Mouse (Mus musculus) pancreas, adult 10 weeks (tissue): ENCODE results near the gene Mrpl3. TPM values are rescaled to one million over a fixed set of nuclear protein-coding genes. Genes with fewer than 3 reads are reported as not detected.

Source experiments
- polyA plus RNA-seq: library from polyadenylated mRNA; stranded (reverse); fragments of 350-450 nt; fragmentation: Illumina TruSeq; extraction: RNeasy Lipid Tissue Mini Kit (QIAGEN cat#74804); gene quantifications from one replicate; pipeline ENCODE4 v1.2.3, GENCODE M21; 2015; ENCODE audit warnings: low read depth, low replicate concordance; ENCODE audit not compliant: insufficient read depth

The Mrpl3 gene
- 9.9 TPM for polyA plus RNA-seq

GRCm38 (mm10) chr9:105053147-105053557 lies at the start of gene Mrpl3:
TSS of gene Mrpl3 (plus strand) at chr9:105053239.

Other genes with a start within 250 kb of the Mrpl3 start
- gene Nudt16, start 78.6 kb downstream of the Mrpl3 start, polyA plus RNA-seq = 1.6 TPM
- not detected for gene 1700080E11Rik, start 91.9 kb downstream of the Mrpl3 start, polyA plus RNA-seq